Mouse (Mus musculus) heart, adult 2 months (tissue): ENCODE measurements around the gene Rtn2.

Experiments used
- CTCF ChIP-seq: fragments of 200-600 bp; IDR thresholded peaks from 2 replicates; pipeline ENCODE4 v1.8.1; 2022; ENCODE audit warnings: antibody characterized with exemption, mild to moderate bottlenecking, moderate library complexity
- EP300 ChIP-seq: fragments of 200-500 bp; IDR thresholded peaks from 2 replicates; pipeline ENCODE4 v1.6.1; 2011; ENCODE audit warnings: low read depth, low read length, control low read depth; ENCODE audit not compliant: insufficient read depth
- POLR2A ChIP-seq: fragments of 200-500 bp; IDR thresholded peaks from 2 replicates; pipeline ENCODE4 v1.6.1; 2011; ENCODE audit warnings: mild to moderate bottlenecking, low read depth, low read length, control low read depth; ENCODE audit not compliant: insufficient read depth

- TF ChIP-seq POLR2A (no peak), CTCF (no peak; the same call in 1 of the 2 replicates), EP300 (peak; percentile 87)
Measured at GRCm38 (mm10) chr7:19343210-19343808, 60.9 kb downstream of the Rtn2 start.
